Mouse (Mus musculus) spleen, postnatal 36 days (tissue): ENCODE results near the gene Klhl7.
"Not testable (repeated sequence)": the region's sequence is repeated elsewhere in the genome, so short reads cannot be mapped to it uniquely, and the experiment has no call there.

Experiments used
- DNase-seq, 2 experiments: peaks; one replicate each; pipeline ENCODE4 v3.0.0; 2022; ENCODE audit warnings: low spot score in 2 of 2, mixed read lengths in 1 of 2

Gene Klhl7

GRCm38 (mm10) chr5:24095393-24095792, 5.0 kb upstream of the Klhl7 start:
- no peak for DNase-seq

DNA sequence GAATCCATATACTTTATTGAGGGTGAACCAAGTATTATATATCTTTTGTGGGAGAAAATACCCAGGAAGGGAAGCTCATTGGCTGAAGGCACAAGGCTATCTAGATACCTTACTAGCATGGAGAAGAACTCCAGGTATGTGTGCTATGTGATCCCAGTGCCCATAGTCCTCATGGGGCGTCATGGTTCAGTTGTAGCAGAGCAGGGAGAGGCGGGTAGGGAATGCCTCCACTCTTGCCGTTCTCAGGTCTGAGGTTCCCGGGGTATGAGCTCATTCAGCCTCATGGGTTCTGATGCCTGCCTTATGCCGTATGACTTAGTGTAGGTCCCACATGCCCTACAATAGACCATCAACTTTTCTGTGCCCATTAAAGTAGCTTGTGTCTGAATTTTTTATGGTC, 4.5 kb upstream of the Klhl7 start:
- DNase-seq, result no peak

DNA sequence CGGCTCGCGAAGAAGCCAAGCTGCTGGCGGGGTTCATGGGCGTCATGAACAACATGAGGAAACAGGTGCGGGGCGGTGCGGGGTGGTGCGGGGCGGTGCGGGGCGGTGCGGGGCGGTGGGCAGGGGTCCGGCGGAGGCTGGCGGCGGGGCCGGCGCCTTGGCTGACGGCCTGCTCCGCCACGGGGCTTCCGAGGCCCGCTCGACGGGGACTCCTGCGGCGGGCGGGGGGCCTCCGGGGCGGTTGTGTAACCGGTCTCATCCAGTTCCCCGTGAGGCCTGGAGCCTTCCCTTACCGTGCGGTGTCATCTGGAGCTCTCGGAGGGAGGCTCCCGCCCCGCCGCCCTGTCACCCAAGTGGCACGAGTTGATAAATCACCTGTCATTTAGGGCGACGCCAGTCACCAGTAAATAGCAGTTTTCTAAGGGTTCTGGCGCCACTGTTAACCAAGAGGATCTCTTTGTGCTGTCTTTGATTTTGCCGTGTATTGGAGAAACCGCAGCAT, 456 bp downstream of the Klhl7 start:
- peak; percentile 59 to 77 for DNase-seq

- DNase-seq, result no peak
Observed at GRCm38 (mm10) chr5:24101446-24102140, 1.2 kb downstream of the Klhl7 start.

DNA sequence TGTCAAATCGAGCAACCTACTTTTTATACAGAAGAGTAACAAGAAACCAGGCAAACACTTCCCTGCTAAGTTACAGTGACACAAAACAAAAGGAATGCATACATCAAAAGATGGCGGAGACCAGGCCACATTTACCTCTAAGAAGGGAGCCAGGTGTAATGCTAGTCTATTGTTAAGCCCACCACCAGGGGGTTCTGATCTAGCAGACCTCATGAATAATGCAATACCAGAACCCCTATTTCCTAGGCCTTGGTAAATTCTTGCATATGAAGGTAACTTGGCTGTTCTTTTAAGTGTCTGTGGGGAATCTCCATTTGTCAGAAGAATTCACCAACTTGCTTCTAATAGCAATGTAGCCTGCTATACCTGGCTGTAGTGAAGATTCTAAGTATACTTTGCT, 2.8 kb downstream of the Klhl7 start:
- not testable (repeated sequence) for DNase-seq

DNA sequence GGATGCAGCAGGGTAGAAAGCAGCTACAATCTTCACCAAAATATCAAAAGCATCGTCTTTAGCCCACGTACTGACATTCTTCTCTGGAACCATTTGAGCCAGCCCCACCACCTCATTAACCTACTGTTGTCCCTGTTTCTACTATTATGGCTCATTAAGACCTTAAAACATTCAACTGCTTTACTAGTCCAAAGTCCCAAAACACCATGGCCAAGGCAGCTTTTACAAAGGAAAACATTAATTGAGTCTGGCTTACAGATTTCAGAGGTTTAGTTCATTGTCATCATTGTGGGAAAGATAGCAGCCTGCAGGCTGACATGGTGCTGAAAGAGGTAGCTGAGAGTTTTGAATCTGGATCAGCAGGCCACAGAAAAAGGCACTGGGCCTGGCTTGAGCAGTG, 3.4 kb downstream of the Klhl7 start:
- no peak for DNase-seq

- DNase-seq, result no peak
Observed at GRCm38 (mm10) chr5:24107071-24107739, 6.8 kb downstream of the Klhl7 start.

DNA sequence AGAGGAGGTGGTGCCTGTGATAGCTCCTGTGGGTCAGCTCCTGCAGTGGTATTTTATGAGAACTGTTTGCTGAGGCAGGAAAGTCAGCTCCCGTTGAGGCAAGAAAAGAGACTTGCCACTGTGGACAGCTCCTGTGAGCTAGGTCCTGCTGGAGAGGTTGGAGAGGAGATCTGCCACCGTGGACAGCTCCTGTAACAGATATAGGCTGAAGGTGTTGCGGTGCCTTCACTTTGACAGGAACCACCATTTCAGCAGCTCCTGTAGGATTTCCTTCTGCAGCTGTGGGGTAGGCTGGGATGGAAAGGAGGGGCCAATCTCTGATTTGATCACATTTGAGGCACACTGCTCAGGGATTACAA, 7.3 kb downstream of the Klhl7 start:
- DNase-seq, result no peak

DNA sequence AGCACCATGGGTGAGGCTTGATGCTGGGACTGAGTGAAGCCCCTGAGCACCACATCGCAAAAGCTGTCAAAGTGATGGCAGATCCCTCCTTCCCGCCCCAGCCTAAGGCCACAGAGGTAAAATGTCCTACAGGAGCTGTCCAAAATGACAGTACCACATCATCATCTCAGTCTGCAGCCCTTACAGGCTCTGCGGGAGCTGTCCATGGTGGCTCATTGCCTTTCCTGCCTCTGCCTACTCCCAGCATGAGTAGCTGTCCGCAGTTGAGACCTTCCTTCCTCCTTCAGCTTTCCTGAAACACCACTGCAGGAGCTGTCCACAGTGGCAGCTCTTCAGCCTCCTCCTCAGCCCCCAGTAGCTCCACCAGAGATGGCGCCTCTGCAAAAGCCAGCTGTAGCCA, 9.7 kb downstream of the Klhl7 start:
- DNase-seq, result no peak

DNA sequence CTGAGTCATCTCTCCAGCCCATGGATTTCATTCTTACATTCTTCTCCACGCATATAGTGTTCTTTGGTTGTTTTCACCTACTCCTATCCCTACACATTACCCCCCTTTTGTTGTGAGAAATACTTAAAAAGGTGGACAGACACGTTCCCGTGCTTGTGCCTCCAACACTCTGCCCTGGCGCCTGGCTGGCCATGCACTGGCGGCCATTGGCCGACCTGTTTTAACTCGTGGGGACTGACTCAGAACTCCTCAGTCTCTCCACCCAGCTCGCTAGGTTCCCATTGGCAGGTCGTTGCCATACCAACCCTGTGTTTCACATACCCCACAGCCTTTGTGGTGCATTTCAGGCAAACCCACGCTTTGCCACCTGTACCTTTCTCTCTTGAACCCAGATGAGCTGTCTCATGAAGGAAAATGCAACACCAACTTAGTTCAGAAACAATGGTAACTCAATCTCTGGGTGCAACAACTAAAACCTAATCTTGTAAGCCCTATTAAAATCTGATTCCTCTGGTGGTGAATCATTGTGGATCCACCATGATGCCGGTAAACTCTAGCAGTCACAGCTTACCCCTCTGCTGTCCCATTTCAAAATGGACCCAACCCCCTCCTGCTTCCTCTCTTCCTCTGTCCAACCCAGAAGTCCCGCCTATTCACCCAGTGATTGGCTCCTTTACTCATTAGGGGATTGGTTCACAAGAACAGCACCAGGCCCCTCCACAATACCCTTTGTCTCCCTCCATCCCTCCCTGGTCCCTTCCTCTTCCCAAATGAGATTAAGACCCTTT, 11.9 kb downstream of the Klhl7 start:
- no peak for DNase-seq

DNA sequence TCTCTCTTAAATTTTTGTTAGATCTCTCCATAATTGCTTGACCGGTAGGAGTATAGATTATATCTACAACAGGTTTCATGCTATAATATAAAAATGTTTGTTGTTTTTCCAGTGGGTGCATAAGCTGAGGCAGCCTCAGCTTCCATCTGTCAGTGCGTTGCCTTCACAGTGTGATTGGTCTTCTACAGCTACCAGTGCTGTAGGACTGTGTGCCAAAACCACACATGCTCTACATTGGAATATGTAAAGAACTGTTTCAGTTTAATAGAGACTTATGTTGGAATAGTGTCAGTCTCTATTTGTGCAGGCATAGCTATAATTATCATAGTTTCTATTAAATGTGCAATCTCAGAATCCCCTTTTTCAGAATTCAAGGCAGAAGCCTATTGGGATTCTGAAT, 21.8 kb downstream of the Klhl7 start:
- no peak for DNase-seq

DNA sequence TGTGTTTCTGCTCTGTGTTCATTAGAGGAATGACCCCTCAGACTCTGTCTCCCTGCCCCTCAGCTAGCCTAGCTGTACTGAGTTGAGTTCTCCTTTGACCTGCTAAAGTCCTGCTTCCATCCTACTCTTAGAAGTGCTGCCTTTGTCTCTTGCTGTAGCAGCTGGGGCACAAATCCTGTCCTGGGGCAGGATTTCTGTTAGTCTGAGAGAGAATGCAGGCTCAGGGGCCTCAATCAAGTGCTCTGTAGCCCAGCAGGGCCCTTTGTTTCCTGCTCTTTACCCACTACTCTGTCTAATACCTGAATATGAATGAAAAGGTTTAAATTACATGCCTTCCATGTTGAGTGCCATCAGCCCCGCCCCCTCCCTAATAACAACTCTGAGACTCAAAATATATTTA, 23.8 kb downstream of the Klhl7 start:
- no peak for DNase-seq

- no peak for DNase-seq
Observed at GRCm38 (mm10) chr5:24124579-24125276, 24.3 kb downstream of the Klhl7 start.

DNA sequence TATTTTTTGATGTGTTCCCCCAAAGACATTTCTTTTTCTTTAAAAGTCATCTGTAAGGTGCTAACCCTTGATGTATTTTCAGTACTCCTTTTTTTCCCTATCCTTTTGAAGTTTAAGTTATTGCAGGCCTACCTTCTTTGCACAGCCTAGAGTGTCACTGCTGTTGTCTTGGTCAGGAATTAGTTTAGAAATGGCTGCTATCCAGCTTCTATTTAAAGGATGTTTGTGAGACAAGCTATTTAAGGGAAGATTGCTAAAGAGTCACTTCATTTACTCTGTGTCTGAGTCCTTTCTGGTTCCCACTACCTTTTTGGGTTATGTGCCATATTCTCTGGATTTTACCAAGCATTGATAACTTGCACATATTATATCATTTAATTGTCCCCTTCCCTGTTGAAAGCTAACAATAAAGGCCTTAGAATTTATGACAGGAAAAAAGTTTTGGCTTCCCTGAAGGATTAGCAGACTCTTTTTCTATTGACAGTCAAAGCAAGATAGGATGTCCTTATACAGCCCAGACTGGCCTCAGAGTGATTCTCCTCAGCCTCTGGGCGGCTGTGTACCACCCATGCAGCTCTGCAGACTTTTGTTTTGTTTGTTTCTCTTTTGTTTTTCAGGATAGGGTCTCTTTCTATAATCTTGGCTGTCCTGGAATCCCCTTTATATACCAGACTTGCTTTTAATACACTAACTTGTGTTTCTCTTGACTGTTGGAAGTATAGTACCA, 25.7 kb downstream of the Klhl7 start:
- DNase-seq, result no peak

DNA sequence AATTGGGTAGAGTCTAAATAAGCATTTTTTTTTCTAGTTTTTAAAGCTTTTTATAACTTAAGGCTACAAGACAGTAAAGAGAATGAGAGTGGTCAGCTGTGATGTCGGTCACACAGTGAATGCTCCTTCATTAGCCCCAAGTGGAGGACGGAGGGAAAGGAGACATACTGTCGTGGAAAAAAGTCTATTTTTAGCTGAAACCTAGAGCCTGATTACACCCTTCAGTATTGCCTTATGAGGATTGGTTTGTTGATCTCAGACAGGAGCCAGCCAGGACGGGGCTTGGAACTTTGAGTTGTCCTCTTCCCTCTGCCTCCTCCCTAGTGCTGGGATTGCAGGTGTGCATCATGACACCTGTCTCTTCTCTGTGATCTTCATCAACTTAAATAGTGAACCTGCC, 26.6 kb downstream of the Klhl7 start:
- no peak for DNase-seq

- DNase-seq, result no peak
Observed at GRCm38 (mm10) chr5:24146964-24147363, 46.6 kb downstream of the Klhl7 start.

GRCm38 (mm10) chr5:24152199-24152598, 51.8 kb downstream of the Klhl7 start:
- no peak for DNase-seq

DNA sequence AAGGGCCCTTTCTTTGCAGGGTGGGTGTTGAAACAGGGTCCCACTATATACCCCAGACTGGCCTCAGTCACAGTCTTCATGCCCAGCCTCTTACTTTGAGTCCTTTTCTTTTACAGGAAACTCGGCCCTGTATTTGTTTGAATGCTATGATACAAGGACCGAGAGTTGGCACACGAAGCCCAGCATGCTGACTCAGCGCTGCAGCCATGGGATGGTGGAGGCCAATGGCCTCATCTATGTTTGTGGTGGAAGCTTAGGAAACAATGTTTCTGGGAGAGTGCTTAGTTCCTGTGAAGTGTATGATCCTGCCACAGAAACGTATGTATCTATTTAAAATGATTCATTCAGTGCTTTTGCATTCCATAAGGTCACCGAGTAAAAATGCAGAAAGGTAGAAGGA, 56.4 kb downstream of the Klhl7 start:
- no peak for DNase-seq

DNA sequence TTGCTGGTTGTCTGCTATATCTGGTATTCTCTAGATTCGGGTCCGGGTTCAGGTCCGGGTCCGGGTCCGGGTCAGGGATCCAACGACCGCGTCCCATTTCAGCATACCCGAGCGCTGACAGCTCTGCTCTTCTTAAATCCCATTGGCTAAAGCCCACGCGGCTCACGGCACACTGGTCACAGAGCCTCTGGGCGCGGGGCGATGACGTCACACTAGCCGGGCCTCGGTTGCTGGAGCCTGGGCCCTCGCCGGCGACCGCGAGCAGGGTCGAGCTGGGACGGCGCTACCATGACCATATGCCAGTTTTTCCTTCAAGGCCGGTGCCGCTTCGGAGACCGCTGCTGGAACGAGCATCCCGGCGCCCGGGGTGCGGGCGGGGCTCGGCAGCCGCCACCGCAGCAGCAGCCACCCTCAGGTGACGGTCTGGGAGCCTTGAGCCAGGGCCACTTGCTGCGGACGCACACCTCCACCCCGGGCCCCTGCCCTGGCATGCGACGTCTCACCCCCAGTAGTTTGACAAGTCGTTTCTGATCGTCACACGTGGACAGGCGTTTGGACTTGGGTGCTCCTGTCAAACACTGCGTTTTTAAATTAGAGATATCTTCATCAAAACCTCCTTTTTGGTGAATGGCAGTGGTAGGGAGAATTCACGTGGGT, 64.5 kb downstream of the Klhl7 start, which contains the start of gene Nupl2:
TSS of gene Nupl2 (plus strand) at position 175 of the 657 bp plus-strand sequence.
- DNase-seq, result peak; percentile 89 to 91

DNA sequence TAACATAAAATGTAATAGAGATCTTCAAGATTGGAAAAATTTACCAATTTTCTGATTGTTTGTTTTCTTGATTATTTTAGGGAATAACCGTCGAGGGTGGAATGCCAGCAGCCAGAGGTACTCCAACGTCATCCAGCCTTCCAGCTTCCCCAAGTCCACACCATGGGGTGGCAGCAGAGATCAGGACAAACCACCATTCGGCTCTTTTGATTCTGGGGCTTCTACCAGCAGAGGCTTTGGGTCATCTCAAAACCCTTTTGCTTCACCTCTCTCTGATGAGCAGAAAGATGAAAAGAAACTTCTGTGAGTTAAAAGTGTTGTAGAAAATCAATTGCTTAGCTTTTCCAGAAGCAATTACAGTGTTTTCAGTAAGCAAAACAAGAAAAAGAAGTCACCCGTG, 66.9 kb downstream of the Klhl7 start:
- no peak for DNase-seq

DNA sequence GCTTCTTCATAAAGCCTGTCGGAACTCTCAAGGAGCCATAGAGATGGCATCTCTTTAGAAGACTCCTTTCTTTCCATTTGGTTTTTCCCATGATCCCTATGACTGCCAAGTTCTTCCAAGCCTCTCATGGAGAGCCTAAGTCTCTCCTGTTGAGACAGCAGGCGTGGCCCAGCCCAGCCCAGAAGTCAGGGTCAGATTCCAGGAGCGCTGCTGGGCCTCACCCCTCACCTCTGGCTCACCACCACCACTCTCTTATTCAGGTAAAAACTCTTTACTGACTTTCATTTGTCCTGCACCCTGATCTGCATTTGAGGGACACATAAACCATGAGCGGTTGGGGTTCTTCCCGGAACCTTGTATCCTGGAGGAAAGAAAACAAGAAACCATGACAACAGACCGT, 69.5 kb downstream of the Klhl7 start:
- DNase-seq, result no peak
